Mouse (Mus musculus) MEL (cell line): ENCODE data around the gene Cacnb3. TPM values are rescaled to one million over a fixed set of nuclear protein-coding genes. Genes with fewer than 3 reads are reported as not detected.

Experiments
- DNase-seq: peaks from one replicate; pipeline ENCODE4 v3.0.0; 2011; ENCODE audit warnings: low read depth, low spot score
- H3K27ac ChIP-seq: 2 replicates; pipeline ENCODE4 v1.5.1; 2012; ENCODE audit warnings: low read depth, mild to moderate bottlenecking, control low read depth, low read length, moderate library complexity; ENCODE audit not compliant: control insufficient read depth
- H3K27me3 ChIP-seq, 2 experiments: fragments of 150-350 bp in 1 of 2; sonication (generic) in 1 of 2; 2 replicates each; pipeline ENCODE4 v1.6.1; 2012; ENCODE audit warnings: low read length in 2 of 2, mild to moderate bottlenecking in 2 of 2, improper control_type of control experiment in 1 of 2, moderate library complexity in 1 of 2; ENCODE audit not compliant: insufficient read depth in 2 of 2, control insufficient read depth in 1 of 2
- H3K36me3 ChIP-seq, 2 experiments: 2 replicates each; pipeline ENCODE4 v1.6.1; 2012 to 2014; ENCODE audit warnings: low read length in 2 of 2, improper control_type of control experiment in 1 of 2, inconsistent platforms in 1 of 2, mild to moderate bottlenecking in 1 of 2; ENCODE audit not compliant: insufficient read depth in 2 of 2, control insufficient read depth in 1 of 2
- H3K4me1 ChIP-seq, 2 experiments: fragments of 150-350 bp in 1 of 2; sonication (generic) in 1 of 2; 2 replicates each; pipeline ENCODE4 v1.6.1; 2012; ENCODE audit warnings: low read length in 2 of 2, improper control_type of control experiment in 1 of 2, mild to moderate bottlenecking in 1 of 2; ENCODE audit not compliant: insufficient read depth in 2 of 2, control insufficient read depth in 1 of 2
- H3K4me3 ChIP-seq, 2 experiments: fragments of 150-350 bp in 1 of 2; sonication (generic) in 1 of 2; 2 replicates each; pipeline ENCODE4 v1.5.1; 2012; ENCODE audit warnings: low read depth in 2 of 2, low read length in 2 of 2, mild to moderate bottlenecking in 2 of 2, moderate library complexity in 2 of 2, control low read depth in 1 of 2, improper control_type of control experiment in 1 of 2; ENCODE audit not compliant: control insufficient read depth in 1 of 2, insufficient read depth in 1 of 2
- H3K79me2 ChIP-seq: 2 replicates; pipeline ENCODE4 v1.6.1; 2012; ENCODE audit warnings: mild to moderate bottlenecking, low read length, moderate library complexity; ENCODE audit not compliant: control insufficient read depth, poor library complexity, insufficient read depth
- H3K9ac ChIP-seq: 2 replicates; pipeline ENCODE4 v1.6.1; 2012; ENCODE audit warnings: low read depth, mild to moderate bottlenecking, control low read depth, low read length, moderate library complexity; ENCODE audit not compliant: control insufficient read depth, poor library complexity, severe bottlenecking
- H3K9me3 ChIP-seq: fragments of 150-350 bp; sonication (generic); replicated peaks from 2 replicates; pipeline ENCODE4 v1.6.1; 2012; ENCODE audit warnings: mild to moderate bottlenecking, low read length, improper control_type of control experiment, moderate library complexity; ENCODE audit not compliant: insufficient read depth
- BHLHE40 ChIP-seq: IDR thresholded peaks from 2 replicates; pipeline ENCODE4 v1.6.1; 2012; ENCODE audit warnings: low read depth, mild to moderate bottlenecking, inconsistent platforms, low read length, improper control_type of control experiment, borderline replicate concordance
- CHD1 ChIP-seq: IDR thresholded peaks from 2 replicates; pipeline ENCODE4 v1.6.1; 2012; ENCODE audit warnings: low read depth, mild to moderate bottlenecking, inconsistent platforms, low read length, improper control_type of control experiment
- CHD2 ChIP-seq: IDR thresholded peaks from 2 replicates; pipeline ENCODE4 v1.6.1; 2011; ENCODE audit warnings: low read length, improper control_type of control experiment
- CTCF ChIP-seq, 3 experiments: IDR thresholded peaks in 2 of 3; conservative IDR thresholded peaks in 1 of 3; 2 replicates each; pipeline ENCODE4 v1.5.1; 2011 to 2012; ENCODE audit warnings: low read length in 3 of 3, low read depth in 2 of 3, mild to moderate bottlenecking in 2 of 3, improper control_type of control experiment in 1 of 3, inconsistent platforms in 1 of 3, mixed read lengths in 1 of 3, moderate library complexity in 1 of 3; ENCODE audit not compliant: control insufficient read depth in 1 of 3, insufficient read depth in 1 of 3, poor library complexity in 1 of 3, severe bottlenecking in 1 of 3
- ELF1 ChIP-seq: IDR thresholded peaks from 2 replicates; pipeline ENCODE4 v1.6.1; 2014; ENCODE audit warnings: low read depth, mild to moderate bottlenecking, inconsistent platforms, low read length, improper control_type of control experiment, moderate library complexity
- ETS1 ChIP-seq: IDR thresholded peaks from 2 replicates; pipeline ENCODE4 v1.6.1; 2012; ENCODE audit warnings: low read depth, mild to moderate bottlenecking, inconsistent platforms, low read length, improper control_type of control experiment, moderate library complexity
- GABPA ChIP-seq: IDR thresholded peaks from 2 replicates; pipeline ENCODE4 v1.6.1; 2012; ENCODE audit warnings: low read depth, mild to moderate bottlenecking, inconsistent platforms, low read length, improper control_type of control experiment, moderate library complexity
- GATA1 ChIP-seq: IDR thresholded peaks from 2 replicates; pipeline ENCODE4 v1.6.1; 2011; ENCODE audit warnings: low read depth, low read length, improper control_type of control experiment
- HCFC1 ChIP-seq: IDR thresholded peaks from 2 replicates; pipeline ENCODE4 v1.6.1; 2012; ENCODE audit warnings: low read depth, mild to moderate bottlenecking, inconsistent platforms, low read length, improper control_type of control experiment, moderate library complexity
- JUND ChIP-seq: IDR thresholded peaks from 2 replicates; pipeline ENCODE4 v1.6.1; 2011; ENCODE audit warnings: low read depth, mild to moderate bottlenecking, improper control_type of control experiment, low read length
- KAT2A ChIP-seq: conservative IDR thresholded peaks from 2 replicates; pipeline ENCODE4 v1.6.1; 2012; ENCODE audit warnings: low read depth, low read length, improper control_type of control experiment, inconsistent platforms
- MAFK ChIP-seq: IDR thresholded peaks from 2 replicates; pipeline ENCODE4 v1.6.1; 2011; ENCODE audit warnings: low read depth, mild to moderate bottlenecking, low read length, improper control_type of control experiment, borderline replicate concordance
- MAX ChIP-seq: IDR thresholded peaks from 2 replicates; pipeline ENCODE4 v1.6.1; 2011; ENCODE audit warnings: low read length, improper control_type of control experiment
- MAZ ChIP-seq: IDR thresholded peaks from 2 replicates; pipeline ENCODE4 v1.6.1; 2012; ENCODE audit warnings: low read depth, mild to moderate bottlenecking, inconsistent platforms, low read length, improper control_type of control experiment
- MEF2A ChIP-seq: IDR thresholded peaks from 2 replicates; pipeline ENCODE4 v1.6.1; 2014; ENCODE audit warnings: low read depth, mild to moderate bottlenecking, inconsistent platforms, low read length, improper control_type of control experiment; ENCODE audit not compliant: poor library complexity, insufficient replicate concordance, severe bottlenecking; ENCODE audit errors: extremely low read depth
- MXI1 ChIP-seq: IDR thresholded peaks from 2 replicates; pipeline ENCODE4 v1.6.1; 2011; ENCODE audit warnings: mild to moderate bottlenecking, low read depth, low read length, improper control_type of control experiment
- MYB ChIP-seq: IDR thresholded peaks from 2 replicates; pipeline ENCODE4 v1.6.1; 2011; ENCODE audit warnings: mild to moderate bottlenecking, low read depth, low read length, improper control_type of control experiment
- MYC ChIP-seq: IDR thresholded peaks from 2 replicates; pipeline ENCODE4 v1.6.1; 2011; ENCODE audit warnings: low read depth, mild to moderate bottlenecking, low read length, improper control_type of control experiment, moderate library complexity
- NELFE ChIP-seq: IDR thresholded peaks from 2 replicates; pipeline ENCODE4 v1.6.1; 2011; ENCODE audit warnings: low read depth, low read length, improper control_type of control experiment
- NRF1 ChIP-seq: IDR thresholded peaks from 2 replicates; pipeline ENCODE4 v1.6.1; 2014; ENCODE audit warnings: low read depth, mild to moderate bottlenecking, inconsistent platforms, low read length, improper control_type of control experiment, moderate library complexity; ENCODE audit not compliant: poor library complexity, insufficient read depth, severe bottlenecking
- POLR2A ChIP-seq, 2 experiments: IDR thresholded peaks; 2 replicates each; pipeline ENCODE4 v1.6.1; 2011 to 2012; ENCODE audit warnings: low read length in 2 of 2, mild to moderate bottlenecking in 2 of 2, control low read depth in 1 of 2, improper control_type of control experiment in 1 of 2, low read depth in 1 of 2, moderate library complexity in 1 of 2; ENCODE audit not compliant: control insufficient read depth in 1 of 2, insufficient read depth in 1 of 2, poor library complexity in 1 of 2
- POLR2AphosphoS2 ChIP-seq: IDR thresholded peaks from 2 replicates; pipeline ENCODE4 v1.6.1; 2011; ENCODE audit warnings: low read length, improper control_type of control experiment
- POLR2AphosphoS5 ChIP-seq: IDR thresholded peaks from 2 replicates; pipeline ENCODE4 v1.6.1; 2012; ENCODE audit warnings: low read depth, borderline replicate concordance, mild to moderate bottlenecking, inconsistent platforms, low read length, moderate library complexity, mixed read lengths
- RAD21 ChIP-seq: IDR thresholded peaks from 2 replicates; pipeline ENCODE4 v1.6.1; 2011; ENCODE audit warnings: mild to moderate bottlenecking, low read depth, low read length, improper control_type of control experiment
- RCOR1 ChIP-seq: IDR thresholded peaks from 2 replicates; pipeline ENCODE4 v1.6.1; 2012; ENCODE audit warnings: low read depth, mild to moderate bottlenecking, inconsistent platforms, low read length, improper control_type of control experiment
- SIN3A ChIP-seq: IDR thresholded peaks from 2 replicates; pipeline ENCODE4 v1.6.1; 2012; ENCODE audit warnings: low read length, improper control_type of control experiment, inconsistent platforms
- SMC3 ChIP-seq: IDR thresholded peaks from 2 replicates; pipeline ENCODE4 v1.6.1; 2011; ENCODE audit warnings: low read depth, low read length, improper control_type of control experiment
- TAL1 ChIP-seq: IDR thresholded peaks from 2 replicates; pipeline ENCODE4 v1.6.1; 2012; ENCODE audit warnings: mild to moderate bottlenecking, inconsistent platforms, low read length, moderate library complexity, mixed read lengths
- TBP ChIP-seq: IDR thresholded peaks from 2 replicates; pipeline ENCODE4 v1.8.0; 2011; ENCODE audit warnings: low read depth, low read length, improper control_type of control experiment
- TCF12 ChIP-seq: IDR thresholded peaks from 2 replicates; pipeline ENCODE4 v1.6.1; 2014; ENCODE audit warnings: low read depth, mild to moderate bottlenecking, inconsistent platforms, low read length, improper control_type of control experiment, moderate library complexity
- USF1 ChIP-seq: IDR thresholded peaks from 2 replicates; pipeline ENCODE4 v1.6.1; 2014; ENCODE audit warnings: low read depth, mild to moderate bottlenecking, inconsistent platforms, low read length, improper control_type of control experiment, moderate library complexity
- USF2 ChIP-seq, 2 experiments: IDR thresholded peaks; 2 replicates each; pipeline ENCODE4 v1.6.1; 2011 to 2012; ENCODE audit warnings: improper control_type of control experiment in 2 of 2, low read length in 2 of 2, borderline replicate concordance in 1 of 2, inconsistent platforms in 1 of 2, low read depth in 1 of 2, mild to moderate bottlenecking in 1 of 2; ENCODE audit not compliant: insufficient read depth in 1 of 2
- ZC3H11A ChIP-seq: IDR thresholded peaks from 2 replicates; pipeline ENCODE4 v1.6.1; 2012; ENCODE audit warnings: low read depth, mild to moderate bottlenecking, inconsistent platforms, low read length, improper control_type of control experiment
- ZKSCAN1 ChIP-seq: IDR thresholded peaks from 2 replicates; pipeline ENCODE4 v1.6.1; 2012; ENCODE audit warnings: low read depth, mild to moderate bottlenecking, inconsistent platforms, low read length, improper control_type of control experiment, moderate library complexity
- ZMIZ1 ChIP-seq: IDR thresholded peaks from 2 replicates; pipeline ENCODE4 v1.6.1; 2012; ENCODE audit warnings: low read depth, mild to moderate bottlenecking, inconsistent platforms, low read length, improper control_type of control experiment, moderate library complexity
- ZNF384 ChIP-seq: IDR thresholded peaks from 2 replicates; pipeline ENCODE4 v1.6.1; 2012; ENCODE audit warnings: low read depth, mild to moderate bottlenecking, inconsistent platforms, low read length, improper control_type of control experiment
- polyA plus RNA-seq, 2 experiments: library from polyadenylated mRNA; stranded (reverse) in 1 of 2; unstranded in 1 of 2; fragments of >175 nt in 1 of 2; fragments of >200 nt in 1 of 2; gene quantifications; 2 replicates each; pipeline versions ENCODE4 v1.2.1 to v1.2.4; 2012; ENCODE audit warnings: low replicate concordance in 2 of 2, low read depth in 1 of 2; ENCODE audit not compliant: insufficient read length in 2 of 2, insufficient read depth in 1 of 2, missing spikeins in 1 of 2
- total RNA-seq: library from RNA; depleted of rRNA; stranded (reverse); fragments of 300-350 nt; gene quantifications from 2 replicates; pipeline ENCODE4 v1.2.3, GENCODE M21; 2012

Cacnb3 gene
- total and polyA plus RNA-seq, 3 experiments = 1.4 to 8.5 TPM; not detected in 1

DNA sequence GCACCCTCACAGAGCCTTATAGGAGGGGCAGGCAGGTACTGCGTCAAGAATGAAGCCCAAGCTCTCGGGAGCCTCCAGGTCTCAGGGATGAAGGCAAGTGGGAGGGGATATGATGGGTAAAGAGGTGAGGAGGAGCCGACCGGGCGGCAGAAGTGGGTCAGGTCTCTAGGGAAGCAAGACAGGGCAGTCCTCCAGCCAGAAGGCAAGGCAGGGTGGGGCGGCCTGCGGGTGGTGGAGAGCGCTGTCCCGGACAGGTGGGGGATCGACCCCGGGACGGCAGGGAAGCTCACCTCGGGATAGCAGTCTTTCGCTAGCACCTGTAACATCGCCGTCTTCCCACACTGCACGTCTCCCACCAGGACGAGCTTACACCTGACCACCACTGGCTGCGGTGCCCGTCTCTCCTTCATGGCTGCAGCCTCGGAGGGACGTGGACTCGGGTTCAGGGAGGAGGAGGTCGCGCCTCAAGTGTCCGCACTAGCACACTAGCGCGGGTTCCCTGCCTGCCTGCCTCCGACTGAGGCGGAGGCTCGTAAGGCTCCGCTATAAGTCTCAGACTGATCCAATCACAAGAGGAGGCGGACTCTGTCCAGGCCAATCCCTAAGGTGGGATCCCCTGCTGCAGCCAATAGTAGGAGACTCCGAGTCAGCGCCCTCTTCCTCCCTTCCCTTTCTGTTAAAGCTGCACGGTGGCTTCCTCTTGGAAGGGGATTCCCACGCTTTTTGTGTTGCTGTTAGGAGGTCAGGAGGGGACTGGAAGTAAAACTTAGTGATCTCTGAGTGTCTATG, 46.5 kb downstream of the Cacnb3 start, which contains the start of gene Rnd1:
Gene Rnd1 (minus strand): TSS at position 522 of the 789 bp plus-strand sequence.
- Histone ChIP-seq H3K4me3 (peak within 1 kb of the TSS; percentile 68 to 76), H3K27ac (0 out of 2 replicates have a peak within 1 kb of the TSS, but pooled peaks have one; percentile 5), H3K36me3 (peaks cover 0 to 28% of the 10 kb centered on the region in 2 experiments; a peak in 2 of 4 replicates), H3K9me3 (no peaks in the 10 kb centered on the region), H3K79me2 (no peaks in the 10 kb centered on the region), H3K27me3 (no peaks in the 10 kb centered on the region), H3K4me1 (peaks cover 20 to 39% of the 10 kb centered on the region in 2 experiments), H3K9ac (peak within 1 kb of the TSS; percentile 66)
- peak; percentile 98 for DNase-seq
- no peak for TF ChIP-seq MYC
- no peak for TF ChIP-seq RCOR1
- TF ChIP-seq SMC3 = no peak
- TF ChIP-seq ZC3H11A = no peak
- TF ChIP-seq USF1 = no peak; the same call in 1 of the 2 replicates
- peak; percentile 73 for TF ChIP-seq CHD2
- TF ChIP-seq MXI1 = no peak; the same call in 1 of the 2 replicates
- TF ChIP-seq POLR2AphosphoS2 = peak; percentile 93
- peak; percentile 60 for TF ChIP-seq HCFC1
- TF ChIP-seq RAD21 = no peak
- TF ChIP-seq ZKSCAN1 = no peak
- TF ChIP-seq ETS1 = peak; percentile 31; the same call in 1 of the 2 replicates
- TF ChIP-seq CTCF (IDR thresholded peaks at IDR 0.05 in 2 of 3, conservative IDR thresholded peaks at IDR 0.05 in 1 of 3; ENCODE audit: control insufficient read depth in 1 of 3, insufficient read depth in 1 of 3, low read depth in 2 of 3, low read length in 3 of 3, poor library complexity in 1 of 3, severe bottlenecking in 1 of 3) = no peak
- TF ChIP-seq MEF2A = no peak
- TF ChIP-seq POLR2A (IDR thresholded peaks at IDR 0.05; ENCODE audit: control insufficient read depth in 1 of 2, insufficient read depth in 1 of 2, low read depth in 1 of 2, low read length in 2 of 2, poor library complexity in 1 of 2) = peak; percentile 99 to 100
- TF ChIP-seq NELFE = peak; percentile 96
- no peak for TF ChIP-seq JUND
- no peak for TF ChIP-seq MAFK
- no peak for TF ChIP-seq TAL1
- TF ChIP-seq MAX = peak; percentile 87
- no peak for TF ChIP-seq CHD1
- no peak for TF ChIP-seq GATA1
- peak; percentile 60; the same call in 1 of the 2 replicates for TF ChIP-seq SIN3A
- no peak for TF ChIP-seq NRF1
- TF ChIP-seq ELF1 = peak; percentile 48; the same call in 1 of the 2 replicates
- peak; percentile 71 for TF ChIP-seq TCF12
- peak; percentile 15; the same call in 1 of the 2 replicates for TF ChIP-seq MAZ
- TF ChIP-seq USF2 (IDR thresholded peaks at IDR 0.05; ENCODE audit: borderline replicate concordance in 1 of 2, insufficient read depth in 1 of 2, low read depth in 1 of 2, low read length in 2 of 2) = no peak
- TF ChIP-seq POLR2AphosphoS5 = peak; percentile 98
- TF ChIP-seq GABPA = no peak
- TF ChIP-seq ZMIZ1 = peak; percentile 98
- TF ChIP-seq BHLHE40 = no peak
- TF ChIP-seq TBP = peak; percentile 98
- no peak for TF ChIP-seq ZNF384
- no peak for TF ChIP-seq MYB
- no peak for TF ChIP-seq KAT2A
